Mouse (Mus musculus): ENCODE data around the gene Hist1h4a. TPM values are rescaled to one million over a fixed set of nuclear protein-coding genes. Genes with fewer than 3 reads are reported as not detected.
"Not testable (repeated sequence)": the region's sequence is repeated elsewhere in the genome, so short reads cannot be mapped to it uniquely, and the experiment has no call there.

Hist1h4a gene
- polyA plus RNA-seq, 1 experiment from 2014 or later, result not detected

DNA sequence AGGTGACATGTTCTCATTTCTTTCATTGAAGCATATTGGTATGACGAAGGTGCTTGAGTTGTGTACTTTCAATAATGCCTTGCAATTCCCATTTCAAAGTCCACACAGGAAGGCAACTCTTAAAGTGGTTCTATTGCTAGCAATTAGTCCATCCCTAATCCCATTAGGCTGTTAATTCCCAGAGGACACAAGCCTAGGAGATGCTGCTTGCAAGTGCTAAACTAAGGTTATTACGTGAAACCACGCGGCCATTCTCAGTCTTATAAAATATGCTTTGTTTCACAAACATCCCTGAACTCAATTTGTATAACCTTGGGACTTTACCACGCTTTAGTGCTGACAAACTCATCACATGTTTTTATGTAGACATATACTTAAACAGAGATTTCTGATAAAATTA is 23.9 kb downstream of the Hist1h4a start:
- H3K27ac ChIP-seq, result no peak overlapping the region
- no peaks in the 10 kb centered on the region for H3K36me3 ChIP-seq (replicated peaks)
- H3K4me1 ChIP-seq, result peaks cover 22% of the 10 kb centered on the region
- no peak overlapping the region for H3K4me2 ChIP-seq
- WGBS, result 64% methylated on average over 5 of the region's 5 CpGs
- H3K9me3 ChIP-seq, result no peaks in the 10 kb centered on the region
- no peak overlapping the region for H3K9ac ChIP-seq
- no peak overlapping the region for H3K4me3 ChIP-seq
- no peak for ATAC-seq (replicated peaks)
- H3K27me3 ChIP-seq (replicated peaks), result no peaks in the 10 kb centered on the region

DNA sequence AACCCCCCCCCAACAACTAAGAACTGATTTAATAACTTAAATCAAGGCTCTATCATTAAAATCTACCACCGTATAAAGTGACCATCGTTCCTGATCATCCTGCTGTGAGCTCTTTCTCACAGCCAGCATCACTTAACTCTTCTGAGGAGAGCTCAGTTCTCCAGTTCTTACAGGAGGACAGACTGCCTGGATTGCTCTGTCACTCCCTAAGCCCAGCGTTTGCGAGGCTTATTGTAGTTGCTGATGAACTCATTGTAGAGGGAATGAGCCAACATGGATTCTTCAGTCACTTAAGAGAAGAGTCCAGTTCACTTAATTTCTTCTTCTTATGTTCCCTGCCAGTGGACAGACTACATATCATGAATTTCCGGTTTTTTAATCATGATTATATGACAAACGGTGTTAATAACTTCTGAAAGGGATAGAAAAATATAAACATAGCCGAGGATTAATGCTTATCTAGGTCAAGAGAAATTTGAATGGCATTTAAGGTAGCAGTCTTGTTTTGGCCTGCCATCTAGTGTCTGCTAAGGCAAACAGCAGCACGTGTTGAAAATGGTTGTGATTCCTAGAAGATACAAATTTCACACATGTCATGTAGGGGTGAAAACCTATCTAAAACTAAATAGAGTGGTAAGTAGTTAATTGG is 28.8 kb downstream of the Hist1h4a start:
- Histone ChIP-seq H3K36me3 (replicated peaks) (no peaks in the 10 kb centered on the region), H3K9ac (no peak overlapping the region), H3K27ac (no peak overlapping the region), H3K4me2 (no peak overlapping the region), H3K9me3 (no peaks in the 10 kb centered on the region), H3K4me3 (no peak overlapping the region), H3K4me1 (no peaks in the 10 kb centered on the region), H3K27me3 (replicated peaks) (no peaks in the 10 kb centered on the region)
- peak; percentile 48; the same call in 1 of the 2 replicates for ATAC-seq (replicated peaks)
- WGBS, result 25% methylated on average over 8 of the region's 8 CpGs

DNA sequence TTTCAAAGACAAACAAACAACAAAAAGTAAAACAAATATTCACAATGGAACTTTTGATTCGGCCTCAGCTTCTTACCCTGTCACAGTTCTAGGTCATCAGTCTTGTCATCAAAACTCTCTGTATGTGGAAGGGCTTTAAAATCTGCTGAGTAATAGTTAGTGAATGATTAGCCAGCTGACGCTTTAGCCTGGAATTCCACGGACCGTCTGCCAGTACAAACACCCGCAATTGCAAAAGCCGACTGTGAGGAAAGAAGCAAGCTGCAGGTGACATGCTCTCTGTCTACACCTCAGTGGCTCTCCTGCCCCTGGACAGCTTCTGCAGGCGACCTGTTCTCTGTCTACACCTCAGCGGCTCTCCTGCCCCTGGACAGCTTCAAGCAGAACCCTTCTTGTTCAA is 30.6 kb downstream of the Hist1h4a start:
- Histone ChIP-seq H3K27ac (no peak overlapping the region), H3K4me1 (no peaks in the 10 kb centered on the region), H3K27me3 (replicated peaks) (no peaks in the 10 kb centered on the region), H3K4me2 (no peak overlapping the region), H3K9ac (no peak overlapping the region), H3K36me3 (replicated peaks) (no peaks in the 10 kb centered on the region), H3K4me3 (no peak overlapping the region), H3K9me3 (no peaks in the 10 kb centered on the region)
- no peak for ATAC-seq (replicated peaks)
- 66% methylated on average over 8 of the region's 8 CpGs for WGBS

DNA sequence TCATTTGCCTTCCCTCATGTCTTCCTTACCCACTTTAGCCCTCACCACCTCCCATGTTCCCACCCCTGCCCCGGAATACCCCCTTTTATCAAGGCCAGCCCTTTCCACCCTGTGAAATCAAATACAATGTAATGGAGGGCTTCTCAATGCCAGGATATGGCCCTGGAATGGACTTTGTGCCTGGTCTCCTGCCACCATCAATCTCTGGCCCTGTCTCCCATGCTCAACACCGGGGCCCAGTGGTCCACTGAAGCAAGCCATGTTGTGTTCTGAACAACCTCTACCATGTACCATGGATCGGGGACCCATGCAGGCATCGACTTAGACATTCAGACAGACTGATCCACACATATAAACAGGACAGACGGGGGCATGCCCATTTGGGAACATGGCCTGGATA is 31.3 kb downstream of the Hist1h4a start:
- Histone ChIP-seq H3K36me3 (replicated peaks) (no peaks in the 10 kb centered on the region), H3K9me3 (no peaks in the 10 kb centered on the region), H3K4me2 (no peak overlapping the region), H3K27ac (no peak overlapping the region), H3K4me3 (no peak overlapping the region), H3K9ac (no peak overlapping the region), H3K4me1 (no peaks in the 10 kb centered on the region), H3K27me3 (replicated peaks) (no peaks in the 10 kb centered on the region)
- no peak for ATAC-seq (replicated peaks)
- 96% methylated on average over 5 of the region's 5 CpGs for WGBS

DNA sequence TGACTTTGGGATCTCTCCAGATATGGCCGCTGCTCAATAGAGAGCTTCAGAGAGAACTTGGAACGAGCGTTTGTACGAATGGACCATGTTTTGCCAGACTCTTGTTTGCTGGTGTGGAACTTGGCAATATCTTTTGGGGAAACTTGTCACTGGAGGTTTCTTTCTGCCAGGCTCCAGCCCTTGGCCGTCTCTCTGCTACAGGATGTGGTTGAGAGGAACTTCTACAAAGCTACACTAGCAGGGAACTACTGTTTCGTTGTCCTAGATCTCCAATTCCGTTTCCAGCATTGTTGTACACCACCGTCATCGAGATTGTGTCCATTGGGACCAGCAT is 31.9 kb downstream of the Hist1h4a start:
- Histone ChIP-seq H3K4me3 (no peak overlapping the region), H3K27ac (no peak overlapping the region), H3K9me3 (no peaks in the 10 kb centered on the region), H3K9ac (no peak overlapping the region), H3K4me1 (no peaks in the 10 kb centered on the region), H3K27me3 (replicated peaks) (no peaks in the 10 kb centered on the region), H3K4me2 (no peak overlapping the region), H3K36me3 (replicated peaks) (no peaks in the 10 kb centered on the region)
- WGBS, result 94% methylated on average over 9 of the region's 9 CpGs
- ATAC-seq (replicated peaks), result no peak

DNA sequence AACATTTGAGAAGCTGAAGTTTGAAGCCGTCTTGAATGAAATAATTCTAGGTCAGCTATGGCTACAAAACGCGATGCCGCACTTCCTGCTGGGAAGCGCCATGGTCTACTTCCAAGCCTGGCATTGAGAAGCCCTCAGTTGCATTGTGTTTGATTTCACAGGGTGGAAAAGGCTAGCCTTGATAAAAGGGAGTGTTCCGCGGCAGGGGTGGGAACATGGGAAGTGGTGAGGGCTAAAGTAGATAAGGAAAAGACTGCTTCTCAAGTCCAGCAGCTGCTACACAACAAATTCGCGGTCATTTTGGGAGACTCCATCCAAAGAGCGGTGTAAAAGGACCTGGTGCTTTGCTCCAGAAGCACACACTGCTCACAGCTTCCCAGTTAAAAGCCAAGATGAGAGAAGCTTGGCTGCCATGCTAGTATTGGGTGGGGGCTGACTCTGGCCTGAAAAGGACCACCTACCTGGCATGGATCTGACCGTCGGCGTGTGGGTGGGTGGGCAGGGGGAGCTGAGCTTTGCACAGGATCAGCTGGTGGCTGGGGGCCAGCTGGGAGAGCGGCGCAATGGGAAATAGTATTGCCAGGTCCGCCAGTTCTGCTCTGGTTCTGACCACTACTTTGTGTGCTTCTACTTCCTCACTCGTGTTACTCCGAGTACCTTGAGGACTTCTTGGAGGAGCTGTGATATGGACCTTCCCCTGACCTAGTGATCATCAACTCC is 32.4 kb downstream of the Hist1h4a start:
- Histone ChIP-seq H3K27me3 (replicated peaks) (no peaks in the 10 kb centered on the region), H3K9me3 (no peaks in the 10 kb centered on the region), H3K36me3 (replicated peaks) (no peaks in the 10 kb centered on the region), H3K4me3 (no peak overlapping the region), H3K4me2 (no peak overlapping the region), H3K4me1 (no peaks in the 10 kb centered on the region), H3K27ac (no peak overlapping the region), H3K9ac (no peak overlapping the region)
- WGBS, result 90% methylated on average over 18 of the region's 18 CpGs
- no peak for ATAC-seq (replicated peaks)

DNA sequence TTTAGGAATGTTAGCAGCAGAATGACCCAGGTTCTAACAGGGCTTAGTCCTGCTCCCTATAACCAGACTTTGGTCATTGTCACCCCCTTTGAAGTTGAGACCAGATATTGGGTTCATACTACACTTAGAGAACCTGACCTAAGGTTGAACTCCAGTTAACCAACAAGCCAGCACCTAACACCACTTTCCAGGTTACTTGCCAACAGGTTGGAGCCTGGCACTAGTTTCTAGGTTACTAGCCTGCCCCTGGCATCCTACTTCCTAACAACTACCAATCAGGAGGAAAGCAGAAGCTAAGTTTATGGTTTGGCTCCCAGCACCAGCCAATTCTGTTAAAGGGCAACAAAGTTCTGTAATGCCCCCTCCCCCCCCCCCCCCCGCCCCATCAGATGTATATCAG is 35.8 kb downstream of the Hist1h4a start:
- no peak for ATAC-seq (replicated peaks)

DNA sequence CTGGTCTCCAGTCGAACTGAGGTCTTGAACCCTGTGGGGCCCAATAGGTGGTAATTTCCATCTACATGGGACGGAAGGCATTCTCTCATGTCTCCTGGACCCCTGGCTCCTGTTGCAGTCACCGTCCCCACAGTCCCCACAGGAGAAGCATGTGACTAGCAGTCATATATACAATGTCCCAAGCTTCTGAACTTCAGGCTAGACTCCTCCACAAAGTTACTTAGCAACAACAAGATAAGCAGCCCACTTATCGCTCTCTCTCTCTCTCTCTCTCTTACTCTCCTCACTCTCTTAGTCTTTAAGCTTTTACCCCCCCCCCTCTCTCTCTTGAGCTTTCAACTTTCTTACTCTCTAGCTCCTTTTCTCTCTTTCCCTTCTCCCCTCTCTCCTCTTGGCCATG is 36.8 kb downstream of the Hist1h4a start:
- WGBS, result 84% methylated on average over 4 of the region's 4 CpGs
- ATAC-seq (replicated peaks), result no peak
- Histone ChIP-seq H3K4me2 (no peak overlapping the region), H3K9ac (no peak overlapping the region), H3K36me3 (replicated peaks) (no peaks in the 10 kb centered on the region), H3K27me3 (replicated peaks) (no peaks in the 10 kb centered on the region), H3K9me3 (no peaks in the 10 kb centered on the region), H3K4me3 (no peak overlapping the region), H3K27ac (no peak overlapping the region), H3K4me1 (no peaks in the 10 kb centered on the region)

More for the DNA sequence above, 35.8 kb downstream of the Hist1h4a start:
- no peaks in the 10 kb centered on the region for H3K9me3 ChIP-seq
- no peak overlapping the region for H3K27ac ChIP-seq
- H3K36me3 ChIP-seq (replicated peaks), result no peaks in the 10 kb centered on the region
- no peaks in the 10 kb centered on the region for H3K4me1 ChIP-seq
- H3K9ac ChIP-seq, result no peak overlapping the region
- WGBS, result no CpG with 5 or more reads among the region's 1 CpGs
- H3K4me2 ChIP-seq, result no peak overlapping the region
- H3K27me3 ChIP-seq (replicated peaks), result no peaks in the 10 kb centered on the region
- H3K4me3 ChIP-seq, result no peak overlapping the region

DNA sequence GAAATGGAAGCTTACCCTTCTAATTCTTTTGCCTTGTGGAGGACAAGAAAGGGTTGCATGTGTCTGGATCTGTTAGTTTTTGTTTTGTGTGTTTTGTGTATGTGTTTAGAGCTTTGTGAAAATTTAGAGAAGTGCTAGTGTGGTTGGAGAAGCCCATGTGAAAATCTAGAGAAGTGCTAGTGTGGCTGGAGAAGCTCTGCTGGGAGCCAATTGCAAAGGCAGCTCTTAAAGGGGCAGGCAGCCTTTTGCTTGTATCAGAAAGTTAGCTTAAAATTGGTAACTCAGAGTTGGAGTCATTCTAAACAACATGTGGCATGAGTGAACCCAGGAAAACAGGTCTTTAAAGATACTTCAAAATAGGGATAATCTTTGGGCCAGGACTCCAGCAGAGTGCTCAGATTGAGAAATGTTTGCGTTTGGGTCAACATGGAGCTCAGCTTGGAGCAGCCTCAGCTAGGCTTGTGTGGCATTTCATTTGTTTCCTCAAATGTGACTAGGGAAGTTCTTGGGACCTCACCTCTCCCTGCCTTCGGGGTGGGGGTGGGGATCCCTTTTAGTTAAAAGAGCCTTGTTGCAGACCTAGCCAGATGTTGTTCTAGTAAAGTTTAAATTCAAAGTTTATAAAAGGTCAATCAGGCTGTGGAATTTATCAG is 43.3 kb downstream of the Hist1h4a start:
- not testable (repeated sequence) for H3K36me3 ChIP-seq (replicated peaks); H3K27ac ChIP-seq; H3K4me2 ChIP-seq; H3K9ac ChIP-seq; H3K4me1 ChIP-seq; H3K4me3 ChIP-seq; H3K27me3 ChIP-seq (replicated peaks); H3K9me3 ChIP-seq; ATAC-seq (replicated peaks)
- WGBS, result 18% methylated on average over 2 of the region's 2 CpGs

DNA sequence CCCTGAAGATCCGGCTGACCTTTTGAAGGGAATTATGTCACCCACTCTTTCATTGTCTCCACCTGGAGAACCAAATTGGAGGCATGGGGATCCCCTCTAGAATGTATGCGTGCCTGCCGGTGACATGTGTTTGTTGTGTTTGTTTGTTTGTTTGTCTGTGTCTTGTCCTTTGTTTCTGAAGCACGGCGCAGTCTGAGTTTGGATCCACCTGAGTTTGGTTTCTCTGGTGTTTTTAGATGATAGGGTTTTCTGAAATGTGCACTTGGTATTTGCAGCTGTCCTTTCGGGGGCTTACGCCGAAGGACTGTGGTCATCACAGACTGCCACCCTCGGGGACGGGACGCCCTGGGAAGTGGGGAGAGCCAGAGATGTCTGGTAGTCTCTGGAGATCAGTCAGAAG is 43.9 kb downstream of the Hist1h4a start:
- no peak overlapping the region for H3K27ac ChIP-seq

DNA sequence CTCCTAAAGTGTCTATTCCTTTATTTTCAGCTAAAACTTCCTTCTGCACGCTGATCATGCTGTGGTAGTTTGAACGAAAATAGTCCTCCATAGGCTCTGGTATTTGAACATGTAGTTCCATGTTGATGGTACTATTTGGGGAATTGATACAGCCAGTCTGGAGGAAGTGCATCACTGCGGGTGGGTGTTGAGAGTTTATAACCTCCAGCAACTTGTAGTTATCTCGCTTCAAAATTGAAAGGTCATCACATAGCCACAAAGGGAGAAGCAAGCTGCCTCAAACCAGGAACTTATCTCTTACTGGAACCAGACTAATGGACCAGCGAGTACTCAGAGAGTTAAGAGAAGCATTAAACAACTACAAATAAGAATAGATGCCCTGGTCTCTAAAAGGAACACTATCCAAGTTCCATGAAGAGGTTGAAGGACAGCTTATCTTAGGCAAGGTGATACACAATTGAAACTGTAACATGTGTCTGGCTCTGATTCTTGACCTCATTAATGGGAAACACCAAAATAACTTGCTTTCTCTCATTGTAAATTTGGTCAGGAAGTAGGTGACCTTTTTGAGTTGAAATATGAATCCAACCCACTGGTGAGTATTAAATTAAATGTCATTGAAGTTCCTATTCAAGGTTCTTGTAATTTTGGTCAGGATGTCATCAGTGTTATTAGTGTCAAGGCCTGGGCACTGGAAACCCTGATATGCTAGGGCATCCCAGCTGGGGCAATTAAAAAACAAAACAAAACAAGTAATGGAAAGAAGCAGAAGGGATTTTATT is 44.6 kb downstream of the Hist1h4a start:
- Histone ChIP-seq H3K27me3 (replicated peaks) (0 out of 2 replicates have a peak, but pooled peaks cover 4% of the 10 kb centered on the region), H3K4me1 (no peaks in the 10 kb centered on the region), H3K4me2 (no peak overlapping the region), H3K27ac (no peak overlapping the region), H3K36me3 (replicated peaks) (no peaks in the 10 kb centered on the region), H3K9ac (no peak overlapping the region), H3K9me3 (no peaks in the 10 kb centered on the region), H3K4me3 (no peak overlapping the region)
- 89% methylated on average over 5 of the region's 5 CpGs for WGBS
- no peak for ATAC-seq (replicated peaks)

More for the DNA sequence above, 43.9 kb downstream of the Hist1h4a start:
- 58% methylated on average over 11 of the region's 11 CpGs for WGBS
- no peak for ATAC-seq (replicated peaks)
- no peaks in the 10 kb centered on the region for H3K4me1 ChIP-seq
- H3K27me3 ChIP-seq (replicated peaks), result 0 out of 2 replicates have a peak, but pooled peaks cover 3% of the 10 kb centered on the region
- H3K9me3 ChIP-seq, result no peaks in the 10 kb centered on the region
- no peaks in the 10 kb centered on the region for H3K36me3 ChIP-seq (replicated peaks)
- H3K4me2 ChIP-seq, result no peak overlapping the region
- no peak overlapping the region for H3K4me3 ChIP-seq
- no peak overlapping the region for H3K9ac ChIP-seq
